8 mouse cellular contexts compared by ENCODE assay signal in the genomic region with DNA sequence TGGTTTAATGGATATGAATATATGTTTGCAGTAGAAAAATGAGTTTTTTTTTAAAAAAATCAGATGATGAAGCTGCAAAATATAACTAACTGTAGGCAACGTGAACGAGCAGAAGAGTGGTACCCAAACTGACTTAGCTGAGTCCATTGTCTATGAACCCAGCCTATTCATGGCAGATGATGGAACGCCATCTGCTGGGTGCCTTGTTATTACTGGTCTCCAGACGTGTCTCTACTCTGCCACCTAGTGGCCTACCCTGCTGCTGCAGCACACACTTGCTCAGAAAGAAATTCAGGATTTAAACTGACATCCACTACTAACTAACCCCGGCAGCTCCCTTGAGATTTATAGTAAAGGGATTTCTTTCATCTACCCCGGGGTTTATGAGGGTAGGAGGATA.
DNase-seq lines count a peak whose midpoint lies in the region; ATAC-seq and TF ChIP-seq lines count a peak whose summit lies in the region.

No protein-coding gene starts in this region.

- no peak; the same call in 1 of the 2 replicates for ATAC-seq in embryonic facial prominence, embryonic 14.5 days (ENCODE audit: low read depth)
- ATAC-seq in heart, postnatal 0 days (ENCODE audit: insufficient read depth, low read depth) = no peak; the same call in 1 of the 2 replicates
- ATAC-seq in lung, postnatal 0 days = 0 out of 2 replicates have a peak, but pooled peaks have one; percentile 32

- H3K27me3 ChIP-seq in embryonic facial prominence, embryonic 14.5 days (replicated peaks; ENCODE audit: control insufficient read depth, insufficient read depth, low read length) = no peaks in the 10 kb centered on the region
- H3K27me3 ChIP-seq in heart, postnatal 0 days (ENCODE audit: control insufficient read depth, insufficient read depth, low read length) = no peaks in the 10 kb centered on the region
- no peaks in the 10 kb centered on the region for H3K27me3 ChIP-seq in lung, postnatal 0 days (replicated peaks; ENCODE audit: insufficient read depth, low read length)

- no peak overlapping the region for H3K27ac ChIP-seq in embryonic facial prominence, embryonic 14.5 days (replicated peaks; ENCODE audit: low read depth, low read length)
- no peak overlapping the region for H3K27ac ChIP-seq in heart, postnatal 0 days (ENCODE audit: low read depth)
- H3K27ac ChIP-seq in lung, postnatal 0 days (ENCODE audit: low read length) = no peak overlapping the region

- 9% methylated on average over 6 of the region's 6 CpGs for WGBS in embryonic facial prominence, embryonic 14.5 days
- WGBS in heart, postnatal 0 days = 14% methylated on average over 6 of the region's 6 CpGs
- 8% methylated on average over 6 of the region's 6 CpGs for WGBS in lung, postnatal 0 days

- no peaks in the 10 kb centered on the region for H3K4me1 ChIP-seq in embryonic facial prominence, embryonic 14.5 days (ENCODE audit: control insufficient read depth, insufficient read depth, low read length)
- no peaks in the 10 kb centered on the region for H3K4me1 ChIP-seq in heart, postnatal 0 days (ENCODE audit: control insufficient read depth, insufficient read depth)
- H3K4me1 ChIP-seq in lung, postnatal 0 days (ENCODE audit: insufficient read depth, low read depth, low read length) = no peaks in the 10 kb centered on the region

- no peak for TF ChIP-seq EP300 in heart, postnatal 0 days (IDR thresholded peaks at IDR 0.05; ENCODE audit: low read depth)
- TF ChIP-seq EP300 in lung, postnatal 0 days (IDR thresholded peaks at IDR 0.05) = no peak

- peak; percentile 100 for TF ChIP-seq CTCF in heart, postnatal 0 days (IDR thresholded peaks at IDR 0.05; ENCODE audit: low read depth)
- TF ChIP-seq CTCF in lung, postnatal 0 days (IDR thresholded peaks at IDR 0.05) = peak; percentile 100

- DNase-seq in CD8-positive naive resting alpha-beta T cell, adult 2 months (ENCODE audit: low read depth in 2 of 2, low spot score in 2 of 2) = peak; percentile 68 to 80
- DNase-seq in adrenal gland, postnatal 36 days = peak; percentile 86 to 90
- DNase-seq in embryonic facial prominence, embryonic 14.5 days (ENCODE audit: low spot score) = peak; percentile 95
- peak; percentile 80 for DNase-seq in heart, postnatal 0 days (ENCODE audit: low spot score)
- DNase-seq in layer of hippocampus, adult 18-20 months (ENCODE audit: low spot score in 2 of 2) = peak; percentile 73 to 97
- peak; percentile 94 for DNase-seq in lung, postnatal 0 days (ENCODE audit: low spot score)
- DNase-seq in ovary, postnatal 36 days (ENCODE audit: low spot score) = peak; percentile 73
- DNase-seq in thymus, postnatal 14 days = peak; percentile 91

- peaks cover 8% of the 10 kb centered on the region; the same call in 1 of the 2 replicates for H3K9me3 ChIP-seq in embryonic facial prominence, embryonic 14.5 days (ENCODE audit: control insufficient read depth, low read length)
- 0 out of 2 replicates have a peak, but pooled peaks cover 7% of the 10 kb centered on the region for H3K9me3 ChIP-seq in heart, postnatal 0 days (replicated peaks; ENCODE audit: control insufficient read depth, low read length)
- peaks cover 6% of the 10 kb centered on the region for H3K9me3 ChIP-seq in lung, postnatal 0 days (ENCODE audit: low read length)

- no peaks in the 10 kb centered on the region for H3K36me3 ChIP-seq in embryonic facial prominence, embryonic 14.5 days (ENCODE audit: control insufficient read depth, insufficient read depth, low read length)
- no peaks in the 10 kb centered on the region for H3K36me3 ChIP-seq in heart, postnatal 0 days (replicated peaks; ENCODE audit: control insufficient read depth, insufficient read depth, low read length)
- no peaks in the 10 kb centered on the region for H3K36me3 ChIP-seq in lung, postnatal 0 days (ENCODE audit: insufficient read depth, low read length)

- no peak overlapping the region for H3K4me3 ChIP-seq in embryonic facial prominence, embryonic 14.5 days (ENCODE audit: low read depth, low read length)
- no peak overlapping the region for H3K4me3 ChIP-seq in heart, postnatal 0 days (ENCODE audit: low read depth, low read length)
- no peak overlapping the region for H3K4me3 ChIP-seq in lung, postnatal 0 days (ENCODE audit: low read depth, low read length)

- no peak overlapping the region for H3K4me2 ChIP-seq in embryonic facial prominence, embryonic 14.5 days (ENCODE audit: low read depth, low read length)
- no peak overlapping the region for H3K4me2 ChIP-seq in heart, postnatal 0 days (ENCODE audit: low read depth, low read length)
- no peak overlapping the region for H3K4me2 ChIP-seq in lung, postnatal 0 days (replicated peaks; ENCODE audit: low read depth, low read length)

- no peak overlapping the region for H3K9ac ChIP-seq in embryonic facial prominence, embryonic 14.5 days (ENCODE audit: low read depth, low read length)
- no peak overlapping the region for H3K9ac ChIP-seq in heart, postnatal 0 days (replicated peaks; ENCODE audit: low read depth, low read length)
- no peak overlapping the region for H3K9ac ChIP-seq in lung, postnatal 0 days (replicated peaks; ENCODE audit: low read depth)
